Mouse (Mus musculus) liver, adult 2 months (tissue): ENCODE data around the gene Klhl29. TPM values are rescaled to one million over a fixed set of nuclear protein-coding genes. Genes with fewer than 3 reads are reported as not detected.

Experiments
- DNase-seq: peaks from one replicate; pipeline ENCODE4 v3.0.0-alpha.2; 2011; ENCODE audit warnings: low read depth, low spot score; ENCODE audit errors: extremely low read depth
- H3K27ac ChIP-seq: fragments of 200-500 bp; replicated peaks from 2 replicates; pipeline ENCODE4 v1.5.1; 2012; ENCODE audit warnings: low read depth, mild to moderate bottlenecking, control low read depth, inconsistent platforms, low read length; ENCODE audit not compliant: insufficient read depth
- H3K27me3 ChIP-seq: fragments of 200-500 bp; 2 replicates; pipeline ENCODE4 v1.6.1; 2012; ENCODE audit warnings: mild to moderate bottlenecking, moderate library complexity, low read length, inconsistent platforms; ENCODE audit not compliant: control insufficient read depth, insufficient read depth
- H3K36me3 ChIP-seq: fragments of 200-500 bp; 2 replicates; pipeline ENCODE4 v1.6.1; 2012; ENCODE audit warnings: low read length, inconsistent platforms; ENCODE audit not compliant: control insufficient read depth, insufficient read depth
- H3K4me1 ChIP-seq: fragments of 200-500 bp; 2 replicates; pipeline ENCODE4 v1.6.1; 2011; ENCODE audit warnings: low read length; ENCODE audit not compliant: control insufficient read depth, insufficient read depth
- H3K4me3 ChIP-seq: fragments of 200-500 bp; 2 replicates; pipeline ENCODE4 v1.5.1; 2011; ENCODE audit warnings: low read depth, mild to moderate bottlenecking, control low read depth, low read length, moderate library complexity; ENCODE audit not compliant: insufficient read depth
- H3K79me2 ChIP-seq: fragments of 200-500 bp; 2 replicates; pipeline ENCODE4 v1.6.1; 2012; ENCODE audit warnings: inconsistent platforms, mild to moderate bottlenecking, low read length, moderate library complexity; ENCODE audit not compliant: control insufficient read depth, insufficient read depth
- H3K9ac ChIP-seq: fragments of 200-500 bp; 2 replicates; pipeline ENCODE4 v1.6.1; 2012; ENCODE audit warnings: low read depth, mild to moderate bottlenecking, control low read depth, inconsistent platforms, low read length
- CTCF ChIP-seq: fragments of 200-500 bp; IDR thresholded peaks from 2 replicates; pipeline ENCODE4 v1.5.1; 2011; ENCODE audit warnings: low read depth, low read length, control low read depth
- POLR2A ChIP-seq: fragments of 200-500 bp; IDR thresholded peaks from 2 replicates; pipeline ENCODE4 v1.6.1; 2011; ENCODE audit warnings: low read length, control low read depth; ENCODE audit not compliant: insufficient read depth; ENCODE audit errors: extremely low read depth
- WGBS: fragments of 180-500 bp; shearing (Covaris S2); methylation state at CpG from one replicate; pipeline ENCODE4 v1.1.7; 2018; 5-methylcytosine and 5-hydroxymethylcytosine counted together
- polyA plus RNA-seq: library from polyadenylated mRNA; depleted of rRNA; stranded (reverse); fragments of >200 nt; gene quantifications from 2 replicates; pipeline ENCODE4 v1.2.3, GENCODE M21; 2012
- total RNA-seq: library from RNA; depleted of rRNA; stranded (reverse); fragments of >200 nt; gene quantifications from 2 replicates; pipeline ENCODE4 v1.2.3, GENCODE M21; 2014

Gene Klhl29
- total and polyA plus RNA-seq, 2 experiments = under 0.01 to 0.10 TPM

GRCm38 (mm10) chr12:5048104-5048503 is 327.4 kb downstream of the Klhl29 start:
- H3K4me1 ChIP-seq = no peaks in the 10 kb centered on the region
- H3K27ac ChIP-seq = no peak overlapping the region
- H3K79me2 ChIP-seq = no peaks in the 10 kb centered on the region
- DNase-seq = no peak
- no peak for TF ChIP-seq CTCF
- TF ChIP-seq POLR2A = no peak
- WGBS = 93% methylated on average over 4 of the region's 4 CpGs
- H3K9ac ChIP-seq = no peak overlapping the region
- no peaks in the 10 kb centered on the region for H3K27me3 ChIP-seq
- H3K4me3 ChIP-seq = no peak overlapping the region
- peaks cover 13% of the 10 kb centered on the region; the same call in 1 of the 2 replicates for H3K36me3 ChIP-seq

GRCm38 (mm10) chr12:5044141-5044540 is 331.3 kb downstream of the Klhl29 start:
- TF ChIP-seq CTCF = no peak
- no peak for TF ChIP-seq POLR2A
- WGBS = 93% methylated on average over 15 of the region's 15 CpGs
- H3K79me2 ChIP-seq = no peaks in the 10 kb centered on the region

GRCm38 (mm10) chr12:5038008-5038407 is 337.5 kb downstream of the Klhl29 start:
- DNase-seq = no peak
- H3K36me3 ChIP-seq = peaks cover 40% of the 10 kb centered on the region
- no peak for TF ChIP-seq CTCF
- TF ChIP-seq POLR2A = no peak
- 96% methylated on average over 2 of the region's 2 CpGs for WGBS
- H3K27ac ChIP-seq = no peak overlapping the region
- H3K4me3 ChIP-seq = no peak overlapping the region
- no peaks in the 10 kb centered on the region for H3K4me1 ChIP-seq
- H3K79me2 ChIP-seq = no peaks in the 10 kb centered on the region
- no peak overlapping the region for H3K9ac ChIP-seq
- H3K27me3 ChIP-seq = no peaks in the 10 kb centered on the region

More at GRCm38 (mm10) chr12:5044141-5044540, 331.3 kb downstream of the Klhl29 start:
- Histone ChIP-seq H3K4me3 (no peak overlapping the region), H3K4me1 (no peaks in the 10 kb centered on the region), H3K9ac (no peak overlapping the region), H3K36me3 (peaks cover 17% of the 10 kb centered on the region), H3K27ac (no peak overlapping the region), H3K27me3 (no peaks in the 10 kb centered on the region)
- no peak for DNase-seq

GRCm38 (mm10) chr12:5029035-5029434 is 346.4 kb downstream of the Klhl29 start:
- TF ChIP-seq POLR2A (no peak), CTCF (no peak)
- 91% methylated on average over 5 of the region's 5 CpGs for WGBS
- DNase-seq = no peak

More at GRCm38 (mm10) chr12:5029035-5029434, 346.4 kb downstream of the Klhl29 start:
- no peak overlapping the region for H3K9ac ChIP-seq
- H3K36me3 ChIP-seq = peaks cover 45% of the 10 kb centered on the region
- H3K79me2 ChIP-seq = no peaks in the 10 kb centered on the region
- H3K27ac ChIP-seq = no peak overlapping the region
- no peaks in the 10 kb centered on the region for H3K4me1 ChIP-seq
- no peak overlapping the region for H3K4me3 ChIP-seq
- H3K27me3 ChIP-seq = no peaks in the 10 kb centered on the region
